Mouse (Mus musculus) left cerebral cortex, postnatal 10 days (tissue): ENCODE data around the gene Stambp. TPM values are rescaled to one million over a fixed set of nuclear protein-coding genes. Genes with fewer than 3 reads are reported as not detected.

Source experiments
- DNase-seq, 2 experiments: peaks; one replicate each; pipeline ENCODE4 v3.0.0; 2021 to 2022; ENCODE audit warnings: low spot score in 2 of 2, mixed read lengths in 1 of 2; ENCODE audit errors: extremely low spot score in 1 of 2
- intact Hi-C: fragments of 180-260 bp; cut with DNase I; formaldehyde crosslinking; loops from one replicate; pipeline ENCODE4 v1.15.1; 2025
- total RNA-seq, 2 experiments: library from RNA; stranded (reverse); gene quantifications; 2 replicates each; pipeline ENCODE4 v1.2.3; 2021

Stambp gene
- total RNA-seq, 2 experiments from 2014 or later, result 38.3 to 39.8 TPM

DNA sequence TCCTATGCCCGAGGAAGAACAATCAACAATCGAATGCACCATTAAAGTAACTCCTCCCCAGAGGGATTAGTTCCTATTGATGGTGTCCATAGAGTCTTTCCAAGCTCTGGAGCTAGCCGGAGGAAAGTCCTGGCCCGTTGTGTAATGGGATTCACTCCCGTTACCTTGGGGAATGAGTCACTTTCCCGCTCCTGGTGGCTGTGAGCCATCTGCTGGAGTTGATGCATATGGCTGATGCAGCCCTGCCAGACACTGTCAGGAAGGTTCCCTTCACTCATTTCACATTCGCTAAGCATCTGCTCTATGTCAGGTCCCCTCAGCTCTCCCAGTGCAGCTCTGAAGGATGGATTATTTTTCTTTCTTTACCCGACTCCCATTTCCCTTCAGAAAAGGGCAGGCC lies 63.1 kb downstream of the Stambp start:
- intact Hi-C loops, result no loop called here
- peak in 1 of 2 experiments; percentile 46 for DNase-seq

DNA sequence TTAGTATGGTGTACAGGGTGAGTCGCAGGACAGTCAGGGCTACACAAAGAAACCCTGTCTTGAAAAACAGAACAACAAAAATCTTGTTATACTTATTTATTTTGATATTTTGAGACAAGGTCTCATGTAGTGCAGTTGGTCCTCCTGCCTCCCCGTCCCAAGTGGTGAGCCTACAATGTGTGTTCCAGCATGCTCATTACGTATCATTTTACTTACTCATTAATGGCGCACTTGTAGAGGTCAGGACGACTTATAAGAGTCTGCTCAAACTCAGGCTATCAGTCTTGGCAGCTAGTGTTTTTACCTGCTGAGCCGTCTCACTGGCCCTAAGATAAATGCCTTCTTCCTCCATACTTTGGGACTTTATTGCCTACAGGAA lies 65.4 kb downstream of the Stambp start:
- intact Hi-C loops, result no loop called here
- DNase-seq, result no peak

DNA sequence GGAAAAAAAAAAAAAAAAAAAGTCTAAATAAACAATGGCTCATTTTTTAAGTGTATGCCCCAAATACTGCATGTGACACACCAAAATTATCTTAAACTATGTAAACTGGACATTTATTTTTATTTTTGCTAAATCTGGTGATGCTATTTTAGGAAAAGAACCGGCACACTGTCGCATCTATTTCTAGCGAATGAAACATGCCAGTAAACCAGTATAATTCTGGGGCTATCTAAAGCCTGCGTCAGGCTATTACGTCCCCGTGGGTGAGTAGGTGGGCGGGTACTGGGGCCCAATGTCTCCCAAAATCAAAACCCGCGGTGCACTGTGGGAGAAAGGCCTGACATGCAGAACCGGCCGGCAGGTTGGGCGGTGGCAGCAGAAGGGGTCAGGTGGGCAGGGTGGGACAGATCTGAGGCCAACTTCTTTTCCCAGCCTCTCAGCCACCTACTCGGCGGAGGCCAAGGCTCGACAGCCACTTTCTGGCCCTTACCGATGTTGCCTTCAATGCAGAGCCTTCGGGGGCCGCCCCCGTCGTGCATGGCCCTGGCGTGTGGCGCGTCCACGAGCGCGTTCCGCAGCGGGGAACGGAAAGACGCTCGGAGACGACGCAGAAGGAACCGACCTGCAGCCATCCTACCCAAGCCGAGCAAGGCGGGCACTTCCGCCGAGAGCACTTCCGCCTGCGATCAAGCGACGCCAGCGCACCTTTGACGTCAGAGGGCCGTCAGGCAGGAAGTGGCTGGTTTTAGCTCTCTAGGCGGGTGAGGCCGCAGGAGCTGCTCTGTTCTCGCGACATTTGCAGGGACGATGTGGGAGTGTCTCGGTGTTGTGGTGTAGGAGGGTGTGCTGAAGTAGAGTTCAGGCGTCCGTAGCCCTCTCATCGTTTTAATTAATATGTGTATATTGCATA lies 66.0 kb downstream of the Stambp start, which contains the start of gene Dguok:
Dguok (minus strand) TSS at position 712 of the 910 bp plus-strand sequence.
- peak; percentile 98 to 99 for DNase-seq
- intact Hi-C loops, result no loop called here

DNA sequence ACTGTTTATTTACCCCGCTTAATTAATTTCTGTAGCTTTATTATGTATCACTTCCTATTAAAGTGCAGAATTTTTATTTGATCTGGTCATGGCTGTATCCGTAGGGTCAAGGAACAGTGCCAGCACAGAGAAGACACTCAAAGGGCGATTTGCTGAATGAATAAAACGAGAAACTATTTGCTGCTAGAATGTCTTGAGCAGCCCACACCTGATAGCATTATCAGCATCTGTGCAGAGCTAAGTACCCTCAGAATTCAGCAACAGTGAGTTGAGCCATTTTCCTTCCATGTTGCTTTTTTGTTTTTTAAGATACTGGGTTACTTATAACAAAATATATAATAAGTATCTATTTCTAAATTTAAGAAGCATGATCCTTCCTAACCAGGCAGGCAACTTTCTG lies 67.0 kb downstream of the Stambp start:
- DNase-seq, result no peak
- intact Hi-C loops, result no loop called here

DNA sequence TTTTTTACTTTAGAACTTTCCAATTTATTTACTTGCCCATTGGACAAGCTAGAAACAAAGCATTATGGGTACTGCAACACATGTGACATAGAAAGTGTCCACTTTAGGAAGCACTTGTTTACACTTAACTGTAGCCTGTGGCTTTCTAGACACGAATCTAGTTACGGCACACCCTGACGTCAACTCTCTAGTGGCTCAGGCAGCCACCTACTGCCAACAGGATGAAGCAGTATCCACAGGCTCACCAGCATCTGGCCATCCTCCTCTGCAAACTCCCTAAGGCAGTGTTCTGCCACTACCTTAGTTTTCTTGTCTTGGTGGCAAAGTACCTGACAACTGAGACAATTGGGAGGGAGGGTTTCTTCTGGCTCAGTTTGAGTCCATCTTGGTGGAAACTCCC lies 69.2 kb downstream of the Stambp start:
- intact Hi-C loops, result loop anchor here (5.0 kb wide), 1 partner anchor 61 kb away; no protein-coding TSS in a partner anchor
- no peak for DNase-seq

DNA sequence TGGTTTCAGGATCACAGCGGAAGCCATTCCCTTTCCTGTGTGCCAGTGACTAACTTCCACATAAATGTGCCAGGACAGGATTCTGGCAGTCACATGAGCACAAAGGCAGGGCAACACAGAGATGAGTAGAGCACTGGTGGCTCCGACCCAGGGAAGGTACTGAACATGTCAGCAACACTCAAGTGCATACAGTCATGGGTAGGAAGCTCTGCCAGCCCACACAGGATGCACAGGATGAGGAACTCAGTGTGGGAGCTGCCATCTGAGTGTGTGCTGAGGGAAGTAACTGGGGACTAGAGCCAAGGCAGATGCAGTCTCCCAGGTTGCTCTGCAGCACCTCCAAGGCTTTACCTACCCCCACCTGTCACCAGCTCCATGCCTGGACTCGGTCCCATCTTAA lies 69.9 kb downstream of the Stambp start:
- peak in 1 of 2 experiments; percentile 26 for DNase-seq
- intact Hi-C loops, result loop anchor here (5.0 kb wide), 1 partner anchor 60 kb away; no protein-coding TSS in a partner anchor

DNA sequence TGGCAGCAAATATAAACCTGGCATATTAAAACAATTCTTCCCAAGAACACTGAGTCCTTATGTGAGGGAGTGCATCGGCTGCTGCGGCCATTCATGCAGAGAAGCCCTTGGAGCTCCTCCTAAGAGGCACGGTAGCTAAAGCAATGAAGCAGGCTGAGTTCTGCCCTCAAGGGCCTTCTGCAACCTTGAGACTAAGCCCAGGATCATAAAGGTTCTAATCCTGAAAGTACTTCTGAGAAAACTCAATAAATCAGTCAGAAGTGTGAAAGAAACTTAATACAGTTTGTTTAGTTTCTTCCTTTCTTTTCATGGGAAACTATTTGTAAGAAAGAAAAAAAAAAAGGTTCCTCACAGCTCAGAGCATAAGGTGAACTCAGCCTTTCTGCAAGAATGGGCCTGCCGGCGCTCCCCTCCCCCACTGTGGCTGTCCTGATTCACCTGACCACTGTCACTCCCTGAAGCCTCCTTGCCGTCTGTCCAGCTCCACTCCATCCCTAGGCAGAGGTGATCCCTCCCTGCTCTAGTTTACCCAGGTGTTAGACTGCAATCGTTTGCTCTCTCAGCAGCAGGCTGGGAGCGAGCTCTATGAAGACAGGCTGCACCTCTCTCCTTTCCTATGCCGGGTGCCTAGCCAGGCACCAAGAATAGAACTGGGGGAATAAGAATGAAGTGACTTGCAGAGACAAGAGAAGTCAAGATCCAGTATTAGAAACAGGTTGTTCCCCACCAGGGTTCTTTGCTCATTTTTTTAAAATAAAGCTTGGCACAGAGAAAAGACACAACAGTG lies 70.8 kb downstream of the Stambp start:
- intact Hi-C loops, result loop anchor here (5.0 kb wide), 1 partner anchor 59 kb away; no protein-coding TSS in a partner anchor
- DNase-seq, result no peak

DNA sequence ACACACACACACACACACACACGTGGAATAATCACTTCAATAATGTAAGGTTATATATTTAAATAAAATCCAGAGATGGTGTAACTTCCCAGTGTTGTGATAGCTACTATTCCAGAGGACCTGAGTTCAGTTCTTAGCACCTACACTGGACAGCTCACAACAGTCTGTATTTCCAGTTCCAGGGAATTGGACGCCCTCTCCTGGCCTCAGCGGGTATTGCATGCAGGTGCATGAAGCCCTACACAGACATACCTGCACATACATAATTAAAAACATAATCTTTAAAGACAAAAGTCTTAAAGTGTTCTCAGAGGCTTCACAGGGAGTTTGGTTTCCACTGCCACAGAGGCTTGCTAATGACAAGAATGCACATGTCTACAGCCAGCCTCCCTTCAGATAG lies 72.1 kb downstream of the Stambp start:
- no peak for DNase-seq
- intact Hi-C loops, result loop anchor here (5.0 kb wide), 1 partner anchor 58 kb away; no protein-coding TSS in a partner anchor

DNA sequence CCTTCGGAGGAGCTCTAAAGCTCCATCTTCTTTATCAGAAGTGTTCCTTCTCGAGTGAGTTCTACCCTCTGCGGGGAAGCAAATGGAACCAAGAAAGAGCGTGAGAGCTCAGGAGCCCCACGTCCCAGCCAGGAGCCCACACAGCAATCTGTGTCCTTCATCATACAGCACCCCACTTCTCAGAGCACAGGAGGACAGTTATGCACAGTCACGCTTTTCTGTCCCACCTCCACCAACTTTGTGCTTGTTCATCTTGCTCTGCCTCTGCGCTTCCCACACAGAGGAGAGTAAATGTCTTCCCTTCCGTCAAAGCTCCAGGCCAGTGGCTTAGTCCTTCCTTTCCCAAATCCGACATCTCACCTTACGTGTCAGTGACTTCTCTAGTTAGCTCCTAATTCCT lies 73.5 kb downstream of the Stambp start:
- intact Hi-C loops, result no loop called here
- no peak for DNase-seq

DNA sequence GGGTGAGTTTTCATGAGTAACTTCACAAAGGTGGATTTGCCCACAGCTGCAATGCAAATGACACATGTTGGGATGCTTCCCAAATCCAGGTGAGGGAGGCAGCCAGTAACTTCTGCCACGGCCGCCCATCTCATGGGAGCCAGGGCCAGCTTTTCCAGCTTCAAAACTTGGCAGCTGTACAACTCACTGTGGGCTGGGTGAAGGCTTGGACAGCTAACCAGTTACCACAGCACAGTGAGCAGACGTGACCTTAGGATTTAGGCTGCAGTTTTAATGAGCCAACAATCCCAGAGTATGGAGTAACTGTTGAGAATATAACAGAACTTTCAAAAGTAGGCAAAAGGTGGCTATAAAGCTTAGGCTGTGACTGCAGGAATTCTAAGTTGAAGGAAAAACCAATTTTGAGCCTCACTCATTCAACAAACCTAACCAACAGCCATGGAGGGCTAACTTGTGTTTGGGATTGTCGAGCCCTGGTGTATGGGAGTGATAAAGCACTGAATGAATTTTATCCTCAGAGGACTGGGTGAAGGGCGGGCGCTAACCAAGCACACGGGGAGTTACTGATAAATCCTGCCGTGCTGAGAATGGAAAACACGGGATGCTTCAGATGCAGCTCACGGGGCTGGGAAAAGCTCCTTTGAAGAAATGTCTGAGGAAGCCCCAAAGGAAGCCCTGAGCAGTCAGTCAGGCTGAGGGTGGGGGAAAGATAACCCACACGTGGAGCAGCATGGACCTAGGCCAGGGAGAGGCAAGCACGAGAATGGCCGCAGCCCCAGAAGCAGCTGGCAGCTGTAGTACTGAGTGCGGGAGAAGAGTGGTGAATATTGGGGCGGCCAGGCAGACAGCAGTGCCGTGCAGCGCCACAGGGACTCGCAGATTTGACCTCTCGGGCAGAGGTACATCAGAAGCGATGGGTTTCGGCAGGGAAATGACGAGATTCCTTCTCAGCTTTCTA lies 75.5 kb downstream of the Stambp start:
- peak in 1 of 2 experiments; percentile 32 for DNase-seq
- intact Hi-C loops, result no loop called here

DNA sequence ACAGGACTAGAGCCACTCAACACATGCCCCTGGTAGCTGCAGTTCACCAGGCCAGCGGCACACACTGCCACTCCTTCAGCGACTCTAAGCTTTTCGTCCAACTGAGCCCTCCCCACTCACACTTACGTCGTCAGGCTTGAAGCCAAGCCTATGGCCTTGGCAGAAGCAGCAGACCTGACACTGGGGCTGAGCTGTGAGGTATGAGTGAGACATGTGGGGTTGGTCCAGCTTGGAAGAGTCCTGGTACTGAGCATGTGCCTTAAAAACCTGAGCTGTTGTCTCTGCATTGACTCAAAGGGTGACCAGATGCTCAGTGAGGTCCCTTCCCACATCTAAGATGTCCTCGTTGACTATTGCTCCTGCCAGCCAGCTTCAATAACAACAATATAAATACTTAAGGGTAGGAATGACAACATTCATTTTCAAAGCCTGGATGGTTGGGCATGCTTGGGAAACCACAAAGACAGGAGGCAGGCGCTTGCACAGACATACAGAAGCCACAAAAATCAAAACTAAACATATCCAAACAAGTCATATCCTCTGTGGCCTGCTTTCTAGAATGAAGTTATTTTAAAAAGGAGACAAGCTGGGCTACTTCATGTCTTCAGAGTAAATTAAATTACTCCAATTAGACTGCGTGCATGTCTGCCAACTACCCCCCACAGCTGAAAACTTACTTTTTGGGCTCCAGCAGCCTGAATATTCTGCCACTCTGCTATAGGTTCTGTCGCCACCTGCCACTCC lies 76.3 kb downstream of the Stambp start:
- no peak for DNase-seq
- intact Hi-C loops, result no loop called here

Other genes starting within 250 kb of the Stambp start
- 10 to 100 TPM in 1 of 2 experiments, 1 to 10 TPM in 1; 8.3 to 10.6 TPM for gene Mthfd2, start 246.8 kb downstream of the Stambp start, total RNA-seq
- 10 to 100 TPM; 21.0 to 21.6 TPM for gene Mob1a, start 246.7 kb downstream of the Stambp start, total RNA-seq
- gene Bola3, start 223.6 kb downstream of the Stambp start, total RNA-seq, result 10 to 100 TPM; 33.7 to 36.7 TPM
- 100 to 1,000 TPM; 105 to 114 TPM for gene Tet3, start 113.6 kb downstream of the Stambp start, total RNA-seq
- 10 to 100 TPM; 26.5 to 27.6 TPM for gene Dguok, start 65.8 kb downstream of the Stambp start, total RNA-seq
- gene Actg2, start 36.5 kb downstream of the Stambp start, total RNA-seq, result 1 to 10 TPM in 1 of 2 experiments, under 1 TPM in 1; 0.87 to 1.0 TPM
- gene Clec4f, start 83.5 kb upstream of the Stambp start, total RNA-seq, result under 1 TPM; 0.21 to 0.63 TPM
- gene Cd207, start 105.1 kb upstream of the Stambp start, total RNA-seq, result not detected
- gene Vax2, start 138.5 kb upstream of the Stambp start, total RNA-seq, result not detected
- under 1 TPM; 0.18 to 0.32 TPM for gene Atp6v1b1, start 170.3 kb upstream of the Stambp start, total RNA-seq
- gene Ankrd53, start 189.9 kb upstream of the Stambp start, total RNA-seq, result not detected
- 10 to 100 TPM; 43.1 to 50.6 TPM for gene Tex261, start 203.1 kb upstream of the Stambp start, total RNA-seq
- 10 to 100 TPM; 64.0 to 66.1 TPM for gene Nagk, start 222.3 kb upstream of the Stambp start, total RNA-seq